Mouse (Mus musculus) CH12.LX (cell line): ENCODE data around the gene Pias4.

Source experiments
- CTCF ChIP-seq, 2 experiments: IDR thresholded peaks in 1 of 2; conservative IDR thresholded peaks in 1 of 2; 2 replicates each; pipeline ENCODE4 v1.5.1; 2011 to 2012; ENCODE audit warnings: low read depth in 2 of 2, low read length in 2 of 2, improper control_type of control experiment in 1 of 2, inconsistent platforms in 1 of 2, mild to moderate bottlenecking in 1 of 2, moderate library complexity in 1 of 2
- EP300 ChIP-seq: IDR thresholded peaks from 2 replicates; pipeline ENCODE4 v1.6.1; 2011; ENCODE audit warnings: low read length, improper control_type of control experiment
- GABPA ChIP-seq: IDR thresholded peaks from 2 replicates; pipeline ENCODE4 v1.6.1; 2012; ENCODE audit warnings: low read depth, low read length, improper control_type of control experiment, inconsistent platforms; ENCODE audit not compliant: insufficient replicate concordance
- JUND ChIP-seq: conservative IDR thresholded peaks from 2 replicates; pipeline ENCODE4 v1.6.1; 2011; ENCODE audit warnings: low read depth, low read length, improper control_type of control experiment
- POLR2AphosphoS2 ChIP-seq: IDR thresholded peaks from 2 replicates; pipeline ENCODE4 v1.6.1; 2011; ENCODE audit warnings: low read depth, low read length, improper control_type of control experiment
- SMC3 ChIP-seq: IDR thresholded peaks from 2 replicates; pipeline ENCODE4 v1.6.1; 2011; ENCODE audit warnings: low read depth, low read length, improper control_type of control experiment
- TCF12 ChIP-seq: IDR thresholded peaks from 2 replicates; pipeline ENCODE4 v1.6.1; 2014; ENCODE audit warnings: low read depth, mild to moderate bottlenecking, inconsistent platforms, low read length, improper control_type of control experiment
- ZC3H11A ChIP-seq: IDR thresholded peaks from 2 replicates; pipeline ENCODE4 v1.6.1; 2012; ENCODE audit warnings: low read depth, mild to moderate bottlenecking, inconsistent platforms, low read length, improper control_type of control experiment
- ZMIZ1 ChIP-seq: IDR thresholded peaks from 2 replicates; pipeline ENCODE4 v1.6.1; 2012; ENCODE audit warnings: low read depth, mild to moderate bottlenecking, inconsistent platforms, low read length, improper control_type of control experiment
- ZNF384 ChIP-seq: IDR thresholded peaks from 2 replicates; pipeline ENCODE4 v1.6.1; 2012; ENCODE audit warnings: low read depth, low read length, improper control_type of control experiment, inconsistent platforms

DNA sequence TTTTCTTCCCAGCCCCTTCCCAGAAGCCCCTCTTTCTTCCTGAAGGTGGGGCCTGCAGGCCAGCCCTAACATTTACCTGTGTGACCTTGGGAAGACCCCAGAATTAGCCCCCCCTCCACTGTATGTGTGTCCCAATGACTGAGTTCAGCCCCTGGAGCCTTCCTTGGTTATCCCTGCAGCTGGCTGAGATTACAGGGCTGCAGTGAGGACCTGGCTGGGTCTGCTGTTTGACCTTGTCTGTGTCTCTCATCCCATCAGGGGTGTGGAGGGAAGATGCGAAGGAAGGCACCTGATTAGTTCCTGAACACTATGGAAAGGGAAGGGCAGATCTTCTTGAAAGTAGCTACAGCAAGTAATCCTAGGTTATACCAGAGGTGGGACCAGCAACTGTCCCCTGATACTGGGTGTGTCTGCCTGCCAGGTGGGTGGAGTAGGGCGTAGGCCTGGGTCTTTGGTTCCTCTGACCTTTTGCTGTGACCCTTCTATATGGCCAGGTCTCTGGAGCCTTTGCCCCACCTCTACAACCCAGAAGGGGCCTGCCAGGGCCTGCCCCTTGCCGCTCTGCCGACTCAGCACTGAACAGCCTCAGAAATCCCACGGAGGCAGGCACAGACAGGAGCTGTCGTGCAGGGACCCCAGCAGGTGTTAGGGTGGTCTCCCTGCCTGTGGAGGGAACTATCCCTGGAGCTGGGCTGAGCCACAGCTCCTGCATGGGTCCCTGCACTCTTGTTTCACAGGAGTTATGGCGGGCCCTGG lies 26.1 kb downstream of the Pias4 start:
- no peak for TF ChIP-seq EP300
- TF ChIP-seq CTCF (conservative IDR thresholded peaks at IDR 0.05 in 1 of 2, IDR thresholded peaks at IDR 0.05 in 1 of 2; ENCODE audit: low read depth in 2 of 2, low read length in 2 of 2): no peak
- TF ChIP-seq ZNF384: no peak
- no peak for TF ChIP-seq JUND
- TF ChIP-seq POLR2AphosphoS2: no peak
- TF ChIP-seq ZC3H11A: no peak
- no peak for TF ChIP-seq ZMIZ1
- TF ChIP-seq TCF12: no peak
- TF ChIP-seq SMC3: no peak
- no peak for TF ChIP-seq GABPA
